21 mouse cellular contexts compared by ENCODE assay signal in genomic region chr1:121388732-121389131, GRCm38 (mm10). TPM values are rescaled to one million over a fixed set of nuclear protein-coding genes. Genes with fewer than 3 reads are reported as not detected.
DNase-seq lines count a peak whose midpoint lies in the region; ATAC-seq and TF ChIP-seq lines count a peak whose summit lies in the region.
"Had no signal": no experiment of that assay in that cellular context is flagged by ENCODE, and none has a peak within 500 bp of the region (broad histone marks: within the 10 kb centered on the region; RNA-seq: fewer than 3 reads in every experiment).

No protein-coding gene starts in this region.

- WGBS in embryonic facial prominence, embryonic 11.5 days: 47% methylated on average over 7 of the region's 7 CpGs
- 48% methylated on average over 7 of the region's 7 CpGs for WGBS in embryonic facial prominence, embryonic 10.5 days
- whole genome bisulfite sequencing in hindbrain, embryonic 13.5 days: 65% methylated on average over 7 of the region's 7 CpGs
- WGBS in hindbrain, embryonic 16.5 days: 58% methylated on average over 7 of the region's 7 CpGs
- 29% methylated on average over 7 of the region's 7 CpGs for WGBS in kidney, embryonic 16.5 days
- WGBS in kidney, adult 2 months: 34% methylated on average over 7 of the region's 7 CpGs

- no peak overlapping the region for H3K27ac ChIP-seq in embryonic facial prominence, embryonic 11.5 days (replicated peaks; ENCODE audit: low read depth, low read length)
- H3K27ac ChIP-seq in embryonic facial prominence, embryonic 10.5 days (replicated peaks): no peak overlapping the region
- H3K27ac ChIP-seq in hindbrain, embryonic 13.5 days: 0 out of 2 replicates have a peak overlapping the region, but pooled peaks have one; percentile 40
- no peak overlapping the region for H3K27ac ChIP-seq in hindbrain, embryonic 16.5 days (ENCODE audit: low read depth, low read length)
- no peak overlapping the region for H3K27ac ChIP-seq in kidney, embryonic 16.5 days (ENCODE audit: low read length)
- no peak overlapping the region for H3K27ac ChIP-seq in kidney, adult 2 months (ENCODE audit: insufficient read depth, low read depth, low read length)
- H3K27ac ChIP-seq: embryonic facial prominence, embryonic 15.5 days; forebrain, embryonic 10.5 days; gastrocnemius, adult 2 months; hindbrain, embryonic 15.5 days had no signal

- no peaks in the 10 kb centered on the region for H3K4me1 ChIP-seq in embryonic facial prominence, embryonic 11.5 days (ENCODE audit: control insufficient read depth, insufficient read depth, low read length)
- H3K4me1 ChIP-seq in embryonic facial prominence, embryonic 10.5 days: peaks cover 13% of the 10 kb centered on the region
- H3K4me1 ChIP-seq in hindbrain, embryonic 13.5 days (replicated peaks): peaks cover 38% of the 10 kb centered on the region
- H3K4me1 ChIP-seq in hindbrain, embryonic 16.5 days (ENCODE audit: control insufficient read depth, insufficient read depth, low read depth, low read length): peaks cover 5% of the 10 kb centered on the region
- H3K4me1 ChIP-seq in kidney, embryonic 16.5 days (ENCODE audit: insufficient read depth, low read length): no peaks in the 10 kb centered on the region
- H3K4me1 ChIP-seq in kidney, adult 2 months (ENCODE audit: control insufficient read depth, insufficient read depth, low read length): no peaks in the 10 kb centered on the region
- H3K4me1 ChIP-seq: embryonic facial prominence, embryonic 15.5 days; heart, embryonic 12.5 days had no signal

- ATAC-seq in embryonic facial prominence, embryonic 11.5 days (replicated peaks; ENCODE audit: insufficient number of reproducible peaks, low FRiP score, low TSS enrichment, low read depth): 0 out of 2 replicates have a peak, but pooled peaks have one; percentile 29
- ATAC-seq in hindbrain, embryonic 13.5 days (ENCODE audit: low FRiP score): no peak
- no peak for ATAC-seq in hindbrain, embryonic 16.5 days
- ATAC-seq in kidney, embryonic 16.5 days (ENCODE audit: low FRiP score, low TSS enrichment): peak; percentile 57; the same call in 1 of the 2 replicates

- TF ChIP-seq CTCF in kidney, adult 2 months (conservative IDR thresholded peaks at IDR 0.05; ENCODE audit: insufficient read depth, insufficient read length, low read depth, low read length): no peak

- H3K4me2 ChIP-seq in embryonic facial prominence, embryonic 11.5 days (ENCODE audit: low read depth, low read length): no peak overlapping the region
- H3K4me2 ChIP-seq in hindbrain, embryonic 13.5 days: no peak overlapping the region
- no peak overlapping the region for H3K4me2 ChIP-seq in hindbrain, embryonic 16.5 days (ENCODE audit: low read length)
- H3K4me2 ChIP-seq in kidney, embryonic 16.5 days (replicated peaks; ENCODE audit: low read depth, low read length): peak overlapping the region; percentile 0; the same call in 1 of the 2 replicates
- H3K4me2 ChIP-seq: embryonic facial prominence, embryonic 15.5 days; heart, embryonic 12.5 days; hindbrain, embryonic 15.5 days had no signal

- DNase-seq in embryonic facial prominence, embryonic 11.5 days (ENCODE audit: low spot score): peak; percentile 31
- DNase-seq in embryonic facial prominence, embryonic 10.5 days (ENCODE audit: low spot score): no peak
- DNase-seq in kidney, adult 2 months: no peak
- DNase-seq in spleen, adult 12 weeks (ENCODE audit: low spot score): no peak
- DNase-seq: adrenal gland, postnatal 10 days; cerebellum, adult 11 months; cerebellum, adult 8-10 months; cerebellum, postnatal 14 days; embryo, embryonic 11 days; gastrocnemius, adult 2 months; gastrocnemius, postnatal 25 days; heart, postnatal 36 days; kidney, adult 18-20 months had no signal

- no peaks in the 10 kb centered on the region for H3K9me3 ChIP-seq in embryonic facial prominence, embryonic 11.5 days (replicated peaks; ENCODE audit: control insufficient read depth, low read length)
- no peaks in the 10 kb centered on the region for H3K9me3 ChIP-seq in embryonic facial prominence, embryonic 10.5 days
- H3K9me3 ChIP-seq in hindbrain, embryonic 13.5 days: no peaks in the 10 kb centered on the region
- no peaks in the 10 kb centered on the region for H3K9me3 ChIP-seq in hindbrain, embryonic 16.5 days (ENCODE audit: control insufficient read depth, low read length)
- no peaks in the 10 kb centered on the region for H3K9me3 ChIP-seq in kidney, embryonic 16.5 days (ENCODE audit: low read length)
- H3K9me3 ChIP-seq: embryonic facial prominence, embryonic 15.5 days; forebrain, embryonic 10.5 days; hindbrain, embryonic 15.5 days had no signal

- H3K36me3 ChIP-seq in embryonic facial prominence, embryonic 11.5 days (replicated peaks; ENCODE audit: control insufficient read depth, insufficient read depth, low read depth, low read length): no peaks in the 10 kb centered on the region
- no peaks in the 10 kb centered on the region for H3K36me3 ChIP-seq in embryonic facial prominence, embryonic 10.5 days (replicated peaks)
- H3K36me3 ChIP-seq in hindbrain, embryonic 13.5 days: no peaks in the 10 kb centered on the region
- no peaks in the 10 kb centered on the region for H3K36me3 ChIP-seq in hindbrain, embryonic 16.5 days (ENCODE audit: control insufficient read depth, insufficient read depth, low read length)
- no peaks in the 10 kb centered on the region for H3K36me3 ChIP-seq in kidney, embryonic 16.5 days (ENCODE audit: insufficient read depth, low read length)
- no peaks in the 10 kb centered on the region for H3K36me3 ChIP-seq in kidney, adult 2 months (ENCODE audit: control insufficient read depth, insufficient read depth, low read length)
- H3K36me3 ChIP-seq: embryonic facial prominence, embryonic 15.5 days; forebrain, embryonic 10.5 days; heart, embryonic 12.5 days; hindbrain, embryonic 15.5 days had no signal

- no peak for TF ChIP-seq POLR2A in kidney, adult 2 months (IDR thresholded peaks at IDR 0.05; ENCODE audit: low read depth, low read length)

- no peaks in the 10 kb centered on the region for H3K27me3 ChIP-seq in embryonic facial prominence, embryonic 11.5 days (ENCODE audit: control insufficient read depth, insufficient read depth, low read length)
- no peaks in the 10 kb centered on the region for H3K27me3 ChIP-seq in embryonic facial prominence, embryonic 10.5 days (replicated peaks; ENCODE audit: low read depth, poor library complexity, severe bottlenecking)
- no peaks in the 10 kb centered on the region for H3K27me3 ChIP-seq in hindbrain, embryonic 13.5 days
- no peaks in the 10 kb centered on the region for H3K27me3 ChIP-seq in hindbrain, embryonic 16.5 days (replicated peaks; ENCODE audit: control insufficient read depth, insufficient read depth, low read length)
- H3K27me3 ChIP-seq in kidney, embryonic 16.5 days (ENCODE audit: insufficient read depth, low read length): no peaks in the 10 kb centered on the region
- H3K27me3 ChIP-seq in kidney, adult 2 months (replicated peaks; ENCODE audit: control insufficient read depth, insufficient read depth, low read length): peaks cover 1% of the 10 kb centered on the region; the same call in 1 of the 2 replicates
- H3K27me3 ChIP-seq: embryonic facial prominence, embryonic 15.5 days; heart, embryonic 12.5 days; hindbrain, embryonic 15.5 days had no signal

- no peak overlapping the region for H3K4me3 ChIP-seq in embryonic facial prominence, embryonic 11.5 days (ENCODE audit: low read depth, low read length)
- H3K4me3 ChIP-seq in embryonic facial prominence, embryonic 10.5 days: no peak overlapping the region
- H3K4me3 ChIP-seq in hindbrain, embryonic 13.5 days: no peak overlapping the region
- no peak overlapping the region for H3K4me3 ChIP-seq in hindbrain, embryonic 16.5 days (ENCODE audit: low read length)
- no peak overlapping the region for H3K4me3 ChIP-seq in kidney, embryonic 16.5 days (ENCODE audit: low read length)
- H3K4me3 ChIP-seq in kidney, adult 2 months (ENCODE audit: insufficient read depth, low read depth, low read length): no peak overlapping the region
- H3K4me3 ChIP-seq: embryonic facial prominence, embryonic 15.5 days; erythroblast, embryonic 14.5 days; forebrain, embryonic 10.5 days; gastrocnemius, adult 2 months; heart, embryonic 12.5 days; hindbrain, embryonic 15.5 days had no signal

- no peak overlapping the region for H3K9ac ChIP-seq in embryonic facial prominence, embryonic 11.5 days (replicated peaks; ENCODE audit: low read length)
- H3K9ac ChIP-seq in hindbrain, embryonic 13.5 days: no peak overlapping the region
- no peak overlapping the region for H3K9ac ChIP-seq in hindbrain, embryonic 16.5 days (ENCODE audit: low read depth, low read length)
- no peak overlapping the region for H3K9ac ChIP-seq in kidney, embryonic 16.5 days (replicated peaks; ENCODE audit: low read length)
- H3K9ac ChIP-seq: embryonic facial prominence, embryonic 15.5 days; heart, embryonic 12.5 days; hindbrain, embryonic 15.5 days had no signal

RNA-seq across cellular contexts. Expression of gene Ccdc93, which starts 42.1 kb away (rescaled TPM):
- polyA plus RNA-seq in embryonic facial prominence, embryonic 11.5 days (2014; fragmentation: Nextera tagmentation; extraction: Ambion mirVana): 8.9 and 10.5 TPM in 2 replicates
- polyA plus RNA-seq in embryonic facial prominence, embryonic 10.5 days (2016; fragmentation: Nextera tagmentation; extraction: Ambion mirVana): 11.2 and 12.7 TPM in 2 replicates
- polyA plus RNA-seq in hindbrain, embryonic 13.5 days (2015; fragmentation: Nextera tagmentation; extraction: Ambion mirVana): 11.9 TPM in 2 replicates
- polyA plus RNA-seq in hindbrain, embryonic 16.5 days (2015; fragmentation: Nextera tagmentation; extraction: Ambion mirVana): 11.0 and 11.7 TPM in 2 replicates
- polyA plus RNA-seq in kidney, embryonic 16.5 days (2015; fragmentation: Nextera tagmentation; extraction: Ambion mirVana): 10.3 and 10.4 TPM in 2 replicates
- 9.4 and 10.2 TPM in 2 replicates for polyA plus RNA-seq in kidney, adult 2 months (2012; rRNA removed)

RNA-seq across cellular contexts. Expression of gene Insig2, which starts 56.3 kb away (rescaled TPM):
- 14.6 and 17.8 TPM in 2 replicates for polyA plus RNA-seq in embryonic facial prominence, embryonic 11.5 days (2014; fragmentation: Nextera tagmentation; extraction: Ambion mirVana)
- polyA plus RNA-seq in embryonic facial prominence, embryonic 10.5 days (2016; fragmentation: Nextera tagmentation; extraction: Ambion mirVana): 18.6 and 21.7 TPM in 2 replicates
- 43.4 and 49.5 TPM in 2 replicates for polyA plus RNA-seq in hindbrain, embryonic 13.5 days (2015; fragmentation: Nextera tagmentation; extraction: Ambion mirVana)
- 39.8 and 46.8 TPM in 2 replicates for polyA plus RNA-seq in hindbrain, embryonic 16.5 days (2015; fragmentation: Nextera tagmentation; extraction: Ambion mirVana)
- 34.3 and 36.5 TPM in 2 replicates for polyA plus RNA-seq in kidney, embryonic 16.5 days (2015; fragmentation: Nextera tagmentation; extraction: Ambion mirVana)
- 42.0 and 43.8 TPM in 2 replicates for polyA plus RNA-seq in kidney, adult 2 months (2012; rRNA removed)

Comparison
In these comparisons a context has a peak if more than half of its experiments do, and no peak if none do; other contexts are left out.
1. ATAC-seq: peak in embryonic facial prominence, embryonic 11.5 days (single experiment) and kidney, embryonic 16.5 days (single experiment); none in hindbrain, embryonic 13.5 days (single experiment) and hindbrain, embryonic 16.5 days (single experiment).